Mouse (Mus musculus) liver (tissue): ENCODE data around the gene 2310039H08Rik.
A peak's percentile ranks its signal among the peaks of the same experiment; 100 is the strongest.

Experiments used
- DNase-seq: peaks from one replicate; pipeline ENCODE4 v3.0.0-alpha.2; 2020; ENCODE audit warnings: mixed read lengths

The 2310039H08Rik gene

DNA sequence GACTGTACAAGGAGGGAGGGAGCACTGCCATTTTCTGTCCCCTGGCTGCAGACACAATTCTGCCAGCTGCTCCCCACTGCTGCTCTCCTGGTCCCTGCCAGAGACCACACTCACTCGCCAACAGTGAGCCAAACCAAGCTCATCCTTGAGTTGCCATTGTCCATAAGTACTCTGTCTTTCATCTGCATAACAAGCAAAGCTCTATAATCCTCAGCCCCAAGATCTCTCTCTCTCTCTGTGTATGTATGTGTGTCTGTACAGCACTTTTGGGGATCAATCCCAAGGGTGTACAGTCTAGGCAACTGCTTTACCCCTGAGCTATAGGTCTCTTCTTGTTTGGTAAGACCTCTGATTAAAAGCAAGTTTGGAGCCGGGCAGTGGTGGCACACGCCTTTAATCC, 38.2 kb downstream of the 2310039H08Rik start:
- DNase-seq, result no peak

DNA sequence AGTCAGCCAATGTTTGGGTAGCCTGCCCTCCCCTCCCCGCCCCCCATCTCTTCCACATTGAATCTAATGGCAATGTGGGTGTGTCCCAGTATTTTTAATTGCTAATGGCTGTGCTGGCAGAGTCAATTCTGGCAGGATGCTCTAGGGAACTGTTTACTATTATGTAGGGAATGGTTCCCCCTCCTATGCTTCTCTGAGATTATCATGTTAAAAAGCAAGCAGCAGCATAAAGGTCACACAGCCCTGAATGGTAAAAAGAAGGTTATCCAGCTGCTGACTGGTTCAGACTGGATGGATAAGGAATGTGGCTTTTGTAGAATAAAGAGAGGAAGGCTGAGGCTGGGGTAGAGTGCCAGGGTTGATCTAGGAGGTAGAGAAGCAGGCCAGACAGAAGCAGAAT, 40.0 kb downstream of the 2310039H08Rik start:
- DNase-seq, result no peak

DNA sequence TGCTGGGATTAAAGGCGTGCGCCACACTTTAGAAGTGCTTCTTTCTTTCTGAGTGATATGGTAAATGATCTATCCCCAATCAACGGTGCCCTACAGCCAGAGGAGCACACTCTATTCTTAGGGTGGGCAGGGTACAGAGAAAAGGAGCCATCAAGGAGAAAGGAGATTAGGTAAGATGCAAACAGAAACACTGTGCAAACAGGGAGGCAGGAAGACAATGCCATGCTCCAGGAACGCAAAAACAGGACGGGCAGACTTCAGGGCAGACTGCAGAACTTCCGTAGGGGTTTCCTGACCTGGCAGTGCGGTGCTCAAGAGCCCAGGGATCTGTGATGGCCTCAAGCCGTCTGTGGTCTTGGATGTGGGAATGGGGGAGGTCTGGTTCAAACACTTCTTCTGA, 41.2 kb downstream of the 2310039H08Rik start:
- DNase-seq, result no peak

DNA sequence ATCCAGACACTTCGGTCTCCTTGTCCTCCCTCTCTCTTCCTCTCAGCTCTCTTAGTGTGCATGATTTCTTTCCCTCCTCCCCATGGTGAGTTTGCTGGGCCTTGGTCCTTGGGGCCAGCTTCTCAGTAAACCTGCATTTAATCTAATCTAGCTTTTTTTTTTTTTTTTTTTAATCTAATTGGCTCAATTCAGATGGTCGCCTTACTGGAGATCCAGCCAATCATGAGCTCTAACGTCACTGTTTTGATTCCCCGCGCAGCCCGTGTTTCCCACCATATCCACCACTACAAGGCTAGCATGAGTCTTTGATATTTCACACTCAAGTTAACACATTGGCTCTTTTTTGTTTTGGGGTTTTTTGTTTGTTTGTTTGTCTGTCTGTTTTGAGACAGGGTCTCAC, 42.1 kb downstream of the 2310039H08Rik start:
- DNase-seq, result no peak

DNA sequence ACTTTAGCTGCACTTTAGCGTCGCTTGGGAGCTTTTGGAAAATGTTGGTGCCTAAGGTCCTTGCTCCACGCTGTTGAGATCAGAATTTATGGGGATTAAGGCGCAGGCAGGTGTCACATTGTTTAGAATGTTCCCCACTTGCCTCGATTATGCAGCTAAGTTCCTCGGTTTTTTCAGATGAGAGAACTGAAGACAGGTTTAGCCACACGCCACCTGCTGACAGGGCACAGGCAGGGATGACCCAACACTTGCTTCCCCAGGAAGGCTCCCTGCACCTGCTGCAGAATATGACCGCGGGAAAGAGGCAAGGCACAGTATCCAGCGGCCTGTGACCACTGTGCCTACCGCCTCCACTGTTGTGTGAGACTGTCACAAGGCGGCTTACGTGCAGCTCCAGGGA, 43.9 kb downstream of the 2310039H08Rik start:
- peak; percentile 23 for DNase-seq

DNA sequence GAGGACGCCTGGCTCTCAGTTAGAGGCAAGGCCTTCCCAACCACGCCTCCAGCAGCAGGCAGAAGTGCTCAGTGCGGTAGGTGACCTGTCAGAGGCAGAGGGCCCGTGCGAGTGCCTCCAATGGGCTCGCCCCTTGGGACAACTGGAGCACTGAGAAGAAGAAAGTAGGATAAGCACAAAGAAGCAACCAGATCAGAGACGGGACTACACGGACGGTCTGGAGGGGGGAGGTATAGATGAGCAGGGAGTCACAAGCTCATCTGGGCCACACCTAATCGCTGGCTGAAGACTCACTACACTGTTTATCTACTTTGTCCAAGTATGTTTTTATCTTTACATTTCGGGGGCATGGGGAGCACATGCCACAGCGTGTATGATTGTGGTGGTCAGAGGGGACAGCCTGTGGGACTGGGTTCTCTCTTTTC, 45.3 kb downstream of the 2310039H08Rik start:
- peak; percentile 73 for DNase-seq

DNA sequence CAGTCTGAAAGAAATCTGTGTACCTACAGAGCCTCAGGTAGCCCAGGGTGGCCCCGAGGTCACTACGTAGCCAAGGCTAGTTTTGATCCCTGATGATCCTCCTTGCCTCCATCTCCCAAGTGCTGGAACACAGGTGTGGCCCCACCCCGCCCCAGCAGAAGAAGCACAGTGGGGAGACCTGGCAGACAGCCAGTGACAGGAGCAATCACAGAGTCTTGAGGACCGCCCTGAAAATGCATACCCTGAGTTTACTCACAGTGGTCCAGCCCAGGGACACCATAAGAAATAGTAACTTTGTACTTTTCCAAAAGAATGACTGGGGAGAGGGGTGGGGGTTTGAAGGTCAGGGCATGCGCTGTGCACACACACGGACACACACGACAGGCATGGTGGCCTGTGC, 48.2 kb downstream of the 2310039H08Rik start:
- no peak for DNase-seq
